Mouse (Mus musculus) CD4-positive helper T cell, adult 2 months (primary cell): ENCODE data around the gene Gata3.
A peak's percentile ranks its signal among the peaks of the same experiment; 100 is the strongest.

ENCODE experiments used
- DNase-seq: peaks from one replicate; pipeline ENCODE4 v3.0.0-alpha.2; 2012; ENCODE audit warnings: low read depth, missing footprints, low spot score

Gene Gata3

DNA sequence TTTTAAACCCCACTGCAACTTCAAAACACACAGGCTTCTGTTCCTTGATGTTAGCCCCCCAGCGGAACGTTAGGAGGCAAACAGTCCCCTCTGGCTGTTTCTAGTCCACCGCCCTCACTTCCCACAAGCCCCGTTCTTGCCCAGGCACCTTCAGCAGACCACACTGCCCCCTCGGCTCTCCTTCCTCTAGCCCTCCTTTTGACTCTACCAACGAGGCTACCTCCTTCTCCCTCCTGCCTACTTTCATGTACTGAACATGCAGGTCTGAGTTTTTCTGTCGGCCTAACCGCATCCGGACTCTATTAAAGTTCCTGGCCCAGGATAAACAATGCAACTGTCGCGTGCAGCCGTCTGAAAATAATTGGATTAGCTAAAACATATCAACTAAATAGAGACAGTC is 17.2 kb downstream of the Gata3 start:
- peak; percentile 58 for DNase-seq

DNA sequence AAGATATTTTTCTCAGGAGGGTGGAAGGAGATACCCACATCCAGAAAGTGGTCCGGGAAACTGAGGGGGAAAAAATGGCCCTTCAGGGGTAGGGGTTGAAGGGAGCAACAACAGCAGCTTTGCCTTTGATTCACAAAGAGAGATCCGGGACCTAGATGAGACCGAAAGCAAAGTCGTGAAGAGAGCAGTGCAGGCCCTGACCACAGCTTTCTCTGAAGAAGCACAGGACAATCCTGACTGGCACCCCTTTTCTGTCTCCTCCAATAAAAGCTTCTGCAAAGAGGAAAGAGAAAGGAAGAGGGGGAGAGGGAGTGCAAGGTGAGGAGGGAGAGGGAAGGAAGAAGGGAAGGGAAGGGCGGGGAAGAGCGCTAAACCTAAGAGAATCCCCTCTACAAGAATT is 18.0 kb downstream of the Gata3 start:
- DNase-seq = peak; percentile 48

DNA sequence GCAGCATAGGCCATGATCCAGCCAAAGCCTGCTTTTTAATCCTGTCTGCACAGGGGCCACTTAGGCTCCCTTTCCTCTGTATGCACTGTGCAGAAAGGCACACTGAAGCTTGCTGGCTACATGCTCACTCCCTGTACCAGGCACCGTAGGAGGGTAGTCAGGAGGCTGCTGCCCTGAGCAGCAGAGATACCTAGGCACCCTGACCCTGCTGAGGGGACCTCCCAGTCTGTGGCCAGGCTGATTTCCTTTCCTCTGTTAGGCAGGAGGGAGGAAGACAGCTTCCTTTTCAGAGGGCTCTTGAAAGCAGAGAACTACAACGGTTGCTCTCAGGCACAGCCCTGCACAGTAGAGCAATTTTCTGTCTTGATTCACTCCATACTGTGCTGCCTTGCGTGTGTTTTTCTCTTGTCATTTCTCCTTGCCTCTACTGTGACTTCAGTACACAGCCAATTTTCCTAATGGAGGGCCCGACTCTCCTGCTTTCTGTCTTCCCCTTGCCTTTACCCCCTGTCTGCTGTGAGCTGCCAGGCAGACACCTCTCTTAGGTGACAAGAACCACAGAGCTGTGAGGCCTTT is 18.6 kb downstream of the Gata3 start:
- DNase-seq = peak; percentile 71

DNA sequence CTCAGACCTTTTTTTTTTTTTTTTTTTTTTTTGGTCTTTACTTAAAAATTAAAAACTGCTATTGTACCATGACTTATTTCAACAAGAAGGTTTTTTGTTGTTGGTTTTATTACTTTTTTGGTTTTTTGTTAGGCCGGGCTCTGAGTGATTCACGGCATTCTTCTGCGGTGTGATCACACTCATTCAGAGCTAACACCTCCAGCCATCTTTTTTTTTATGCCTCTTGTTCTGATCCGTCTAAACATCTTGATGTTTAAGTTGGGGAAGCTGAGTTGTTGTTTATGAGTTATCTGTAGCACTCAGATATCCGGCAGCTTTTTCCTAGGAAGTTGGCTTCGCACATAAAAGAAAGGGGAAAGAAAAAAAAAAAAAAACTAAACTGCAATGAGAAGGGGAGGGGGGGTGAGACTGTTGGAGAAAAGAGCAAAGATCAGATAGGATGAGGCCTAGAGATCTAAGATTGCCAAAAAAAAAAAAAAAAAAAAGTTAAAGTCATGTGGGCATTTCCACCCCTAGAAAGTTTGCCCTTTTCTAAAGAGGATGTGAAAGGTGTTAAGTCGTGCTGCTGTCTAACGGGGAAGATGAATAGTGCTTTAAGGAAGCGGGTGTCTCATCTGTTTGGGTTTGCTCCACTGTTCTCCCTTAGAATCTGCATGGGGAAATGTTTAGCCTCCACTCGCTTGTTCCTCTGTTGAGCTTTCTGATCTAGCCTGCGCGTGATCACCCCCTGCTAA is 22.6 kb downstream of the Gata3 start:
- peak; percentile 83 for DNase-seq

DNA sequence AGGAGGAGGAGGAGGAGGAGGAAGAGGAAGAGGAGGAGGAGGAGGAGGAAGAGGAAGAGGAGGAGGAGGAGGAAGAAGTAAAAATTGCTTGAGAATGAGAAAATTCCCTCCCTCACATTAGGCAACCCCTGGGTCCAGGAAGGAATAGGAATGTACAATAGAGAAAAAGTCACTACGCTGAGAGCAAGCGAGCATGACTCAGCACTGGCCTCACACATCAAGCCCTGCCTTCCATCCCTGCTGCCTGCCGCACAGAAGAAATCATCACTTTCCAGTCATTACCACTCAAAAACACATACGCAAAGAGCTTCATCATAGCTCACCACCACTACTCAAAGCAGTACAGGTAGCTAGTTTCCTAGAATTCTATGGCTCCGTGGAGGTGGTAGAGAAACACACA is 29.1 kb downstream of the Gata3 start:
- DNase-seq = no peak

DNA sequence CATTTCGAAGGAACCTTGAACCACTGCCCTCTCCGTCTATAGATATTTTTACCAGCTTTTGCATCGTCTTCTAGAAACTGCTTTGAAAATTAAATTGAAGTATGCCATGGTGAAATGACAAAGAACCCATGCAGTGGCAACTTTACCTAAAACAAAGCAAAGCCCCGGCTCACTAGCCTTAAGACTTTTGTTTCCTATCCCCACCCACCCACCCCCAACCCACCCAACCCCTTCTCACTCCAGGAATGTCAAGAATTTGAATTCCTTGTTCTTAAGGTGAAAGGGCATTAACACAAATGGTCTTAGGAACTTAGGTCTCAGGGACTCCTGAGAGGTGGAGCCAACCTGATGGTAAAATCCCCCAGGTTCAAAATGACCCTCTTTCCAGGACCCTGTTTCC is 34.0 kb downstream of the Gata3 start:
- DNase-seq = no peak

DNA sequence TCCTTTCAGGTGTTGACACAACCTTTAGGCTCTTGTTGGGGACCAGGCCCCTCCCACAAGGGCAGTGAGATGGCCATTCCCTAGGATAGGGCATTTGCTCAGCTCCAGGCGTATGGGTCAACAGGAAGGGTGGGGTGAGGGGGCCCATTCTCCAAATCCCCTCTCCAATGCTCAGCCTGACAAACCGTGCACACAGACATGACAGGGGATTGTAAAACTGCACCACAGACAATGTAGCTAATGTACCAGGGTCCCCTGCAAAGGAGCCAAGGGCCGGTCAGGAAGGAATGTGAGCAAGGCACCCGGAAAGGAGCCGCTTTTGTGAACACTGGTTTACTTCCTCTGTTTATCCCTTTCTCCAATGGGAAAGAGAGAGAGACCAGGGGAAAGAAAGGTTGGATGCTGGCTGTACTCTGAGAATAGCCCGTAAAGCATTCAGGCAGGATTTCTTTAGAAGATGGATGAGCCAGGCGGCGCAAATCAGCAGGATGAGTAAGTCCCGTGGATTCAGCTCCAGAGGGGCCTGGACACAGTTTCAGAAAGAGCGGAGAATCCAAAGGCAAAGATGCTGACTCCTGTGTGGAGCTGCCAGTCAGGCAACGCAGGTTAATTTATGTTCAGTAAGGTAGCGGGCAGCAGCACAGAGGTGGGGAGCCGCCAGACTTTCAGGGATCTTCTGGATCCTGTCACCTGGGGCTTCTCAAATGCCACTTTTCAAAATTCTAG is 36.8 kb downstream of the Gata3 start:
- DNase-seq = no peak

DNA sequence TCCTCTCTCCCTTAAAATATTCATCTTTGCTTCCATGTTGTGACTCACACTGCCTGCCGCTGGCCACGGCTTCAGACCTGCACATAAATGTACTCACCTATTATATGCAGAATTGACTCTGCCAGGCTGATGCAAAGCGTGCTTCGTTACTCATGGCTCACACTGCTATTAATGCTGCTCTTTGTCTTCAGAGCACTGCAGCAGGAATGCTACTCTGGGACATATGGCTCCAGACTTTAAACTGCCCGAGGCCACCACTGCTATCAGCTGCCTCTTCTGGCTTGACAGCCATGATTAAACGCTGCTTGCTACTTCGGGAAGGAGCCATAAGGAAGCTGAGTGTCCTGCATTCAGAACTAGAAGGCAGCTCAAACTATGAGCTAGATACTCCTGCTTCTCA is 54.6 kb downstream of the Gata3 start:
- no peak for DNase-seq

DNA sequence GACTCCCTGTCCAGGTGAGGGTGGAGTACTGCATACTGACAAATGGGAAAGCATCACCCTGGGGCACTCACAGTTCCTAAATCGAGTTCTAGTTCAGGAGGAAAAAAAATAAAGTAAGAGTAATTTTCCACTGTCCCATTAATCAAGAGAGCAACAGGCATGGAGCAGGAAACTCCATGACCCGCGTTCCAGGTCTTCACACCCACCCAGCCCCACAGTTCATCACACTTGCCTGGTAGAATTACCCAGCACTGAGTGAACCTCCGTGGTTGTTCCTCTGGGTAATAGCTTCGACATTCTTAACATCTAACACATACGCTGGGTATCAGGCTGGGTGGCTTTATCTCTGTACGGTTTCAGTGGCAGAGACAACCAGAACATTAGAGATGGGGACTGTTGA is 56.1 kb downstream of the Gata3 start:
- no peak for DNase-seq

DNA sequence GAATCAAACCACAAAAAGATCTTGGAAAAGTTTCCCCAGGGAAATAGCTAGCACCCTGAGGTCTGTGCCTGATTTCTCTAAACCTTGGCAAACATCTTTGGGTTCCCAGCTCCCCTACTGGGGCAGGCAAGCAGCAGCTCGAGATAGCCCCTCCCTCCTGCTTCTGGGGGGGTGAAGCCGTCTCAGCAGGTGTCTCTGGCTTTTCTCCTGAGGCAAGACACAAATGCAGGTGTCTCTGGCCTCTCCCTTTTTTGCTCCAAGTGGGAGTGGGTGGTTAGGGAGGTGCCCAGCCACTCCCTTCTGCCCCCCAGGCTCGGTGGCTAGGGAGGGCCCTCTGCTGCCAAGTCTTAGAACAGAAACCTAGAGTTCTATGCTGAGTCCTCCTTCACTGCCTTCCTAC is 62.2 kb downstream of the Gata3 start:
- no peak for DNase-seq

DNA sequence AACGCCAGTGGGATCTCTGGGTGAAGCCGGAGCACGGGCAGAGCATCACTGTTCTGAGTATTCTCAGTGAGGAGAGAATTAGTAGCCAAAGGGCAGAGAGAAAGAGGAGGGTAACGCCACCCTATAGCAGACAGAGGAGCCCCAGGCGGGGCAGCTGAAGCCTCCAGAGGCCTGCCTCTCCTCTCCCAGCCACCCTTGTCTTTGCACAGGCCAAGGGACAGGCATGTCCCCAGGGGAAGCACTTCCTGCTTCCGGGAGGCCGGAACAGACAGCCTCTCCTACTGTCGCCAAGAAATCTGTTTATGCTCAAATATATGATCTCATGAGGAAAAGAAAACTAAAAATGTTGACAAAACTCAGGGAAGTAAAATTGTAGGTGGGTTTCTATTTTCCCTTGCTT is 69.2 kb downstream of the Gata3 start:
- no peak for DNase-seq

DNA sequence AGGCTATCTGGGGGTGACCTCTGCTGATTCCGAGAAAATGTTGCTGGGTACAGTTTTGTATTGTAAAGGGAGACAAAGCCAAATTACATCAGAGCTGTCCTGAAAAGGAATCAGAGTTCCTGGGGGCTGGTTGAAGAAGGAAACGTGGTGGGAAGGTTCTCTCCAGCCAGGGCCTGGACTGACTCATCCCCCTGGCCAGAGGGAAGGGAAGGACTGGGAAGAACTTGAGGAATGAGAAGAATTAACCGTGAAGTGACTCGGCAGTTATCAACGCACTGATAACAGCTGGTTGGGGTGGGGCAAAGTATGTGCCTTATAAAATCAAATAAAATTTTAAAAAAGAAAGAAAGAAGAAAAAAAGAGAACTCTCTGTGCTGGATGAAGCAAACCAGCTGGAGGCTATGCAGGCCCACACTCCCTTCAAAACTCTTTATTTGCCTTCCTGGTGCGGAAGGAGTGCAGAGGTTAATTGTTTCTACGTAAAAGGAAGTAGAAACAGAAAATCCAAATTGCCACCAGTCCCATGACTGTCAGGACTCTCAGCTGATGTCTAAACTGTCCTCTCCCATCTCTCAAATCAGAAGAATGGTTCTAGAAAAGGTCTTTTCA is 71.6 kb downstream of the Gata3 start:
- no peak for DNase-seq
